Mouse (Mus musculus) mature B cell (primary cell): ENCODE data around the gene Man1a2.

Source experiments
- in situ Hi-C: fragments of 300-500 bp; cut with MboI; formaldehyde crosslinking; loops from 2 replicates; pipeline ENCODE4 v1.14.3; 2019

The Man1a2 gene

DNA sequence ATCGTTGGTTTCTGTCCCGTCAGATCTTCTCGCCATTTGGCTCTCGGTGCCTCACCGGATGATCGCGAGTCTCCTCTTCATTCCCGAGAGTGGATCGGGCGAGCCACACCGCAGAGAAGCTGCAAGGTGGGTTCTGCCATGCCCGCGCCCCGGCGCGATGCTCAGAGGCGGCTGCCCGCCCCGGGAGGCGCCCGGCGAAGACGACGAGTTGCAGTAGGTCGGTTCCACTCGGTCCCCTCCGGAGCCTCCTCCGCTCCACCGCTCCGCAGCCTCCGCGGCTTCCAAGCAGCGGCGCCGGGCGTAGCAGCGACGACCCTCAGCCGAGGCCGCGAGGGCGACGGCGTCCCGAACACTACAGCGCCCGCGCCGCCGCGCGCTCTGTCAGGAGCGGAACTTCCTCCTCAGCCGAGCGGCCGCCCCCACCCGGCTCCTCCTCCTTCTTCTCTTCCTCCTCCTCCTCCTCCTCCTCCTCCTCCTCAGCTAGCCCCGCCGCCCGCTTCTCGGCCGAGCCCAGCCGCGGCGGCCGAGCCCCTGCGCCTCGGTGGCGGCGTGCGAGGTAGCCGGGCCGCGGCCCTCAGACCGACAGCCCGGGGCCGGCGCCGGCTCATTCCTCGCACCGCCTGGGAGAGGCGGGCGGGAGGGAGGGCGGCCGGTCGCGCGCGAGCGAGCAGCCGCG, at the start of gene Man1a2:
Gene Man1a2 (minus strand): TSS at position 417 of the 676 bp plus-strand sequence.
- in situ Hi-C loops = loop anchor here (25.0 kb wide), 1 partner anchor 602 kb away; the partner anchor contains the start of gene Cd2

DNA sequence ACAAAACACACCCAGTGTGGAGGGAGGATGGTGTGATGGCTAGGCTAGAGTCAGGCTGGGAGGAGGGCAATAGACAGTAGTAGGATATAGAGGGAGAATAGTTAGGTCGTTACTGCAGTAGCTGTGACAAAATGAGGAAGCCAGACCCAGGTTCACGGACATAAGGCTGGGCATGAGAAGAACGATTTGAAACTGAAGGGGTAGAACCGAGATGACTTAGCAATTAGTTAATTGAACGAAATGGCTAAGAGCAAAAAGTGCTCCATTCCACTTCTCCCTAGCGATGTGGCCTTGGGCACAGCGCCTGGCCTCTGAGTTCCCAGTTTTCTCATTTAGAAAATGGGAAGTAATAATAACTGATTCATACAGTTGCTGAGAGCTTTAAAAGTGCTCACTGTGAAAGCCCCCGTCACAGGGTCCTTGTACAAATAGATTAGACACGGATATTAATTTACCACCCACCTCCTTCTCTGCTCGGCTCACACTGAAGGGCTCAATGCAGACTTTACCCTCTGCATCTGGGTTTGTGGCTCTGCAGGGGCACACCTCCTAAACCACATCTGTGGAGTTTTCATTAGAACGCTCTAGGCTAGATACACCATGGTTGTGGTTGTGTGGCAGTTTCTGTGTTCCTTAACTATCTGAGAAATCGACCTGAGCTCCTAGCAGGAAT, 49.3 kb upstream of the Man1a2 start:
- in situ Hi-C loops = no loop called here

DNA sequence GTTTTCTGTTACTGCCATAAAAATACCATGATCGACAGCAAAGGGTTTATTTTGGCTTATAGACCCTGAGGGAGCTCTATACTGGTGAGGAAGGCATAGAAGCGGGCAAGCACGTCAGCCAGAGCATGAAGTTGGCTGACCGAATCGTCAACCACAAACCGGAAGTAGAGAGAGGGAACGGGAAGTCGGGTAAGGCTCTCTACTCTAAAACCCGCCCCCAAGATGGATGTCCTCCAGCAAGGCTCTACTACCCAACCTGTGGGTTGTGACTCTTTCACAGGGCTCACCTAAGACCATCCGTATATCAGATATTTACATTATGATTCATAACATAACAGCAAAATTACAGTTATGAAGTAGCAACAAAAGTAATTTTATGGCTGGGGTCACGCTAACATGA, 46.6 kb upstream of the Man1a2 start:
- in situ Hi-C loops = no loop called here

DNA sequence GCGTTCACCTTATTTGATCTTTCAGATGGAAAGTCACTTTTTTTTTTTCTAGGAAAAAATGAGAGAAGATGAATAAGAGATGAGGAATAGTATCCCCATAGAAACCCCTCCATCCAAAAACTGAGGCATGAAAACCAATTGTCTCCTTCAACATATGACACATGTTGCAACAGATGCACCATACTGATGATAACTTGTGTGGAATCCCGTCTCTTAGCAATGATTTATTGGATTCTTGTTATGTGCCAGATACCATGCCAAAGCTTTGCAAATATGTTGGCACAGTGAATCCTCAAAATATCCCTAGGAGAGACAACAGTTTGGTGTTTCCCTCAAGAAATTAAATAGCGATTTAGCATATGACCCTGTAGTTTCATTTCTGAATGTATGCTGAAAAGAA, 46.0 kb upstream of the Man1a2 start:
- in situ Hi-C loops = no loop called here

DNA sequence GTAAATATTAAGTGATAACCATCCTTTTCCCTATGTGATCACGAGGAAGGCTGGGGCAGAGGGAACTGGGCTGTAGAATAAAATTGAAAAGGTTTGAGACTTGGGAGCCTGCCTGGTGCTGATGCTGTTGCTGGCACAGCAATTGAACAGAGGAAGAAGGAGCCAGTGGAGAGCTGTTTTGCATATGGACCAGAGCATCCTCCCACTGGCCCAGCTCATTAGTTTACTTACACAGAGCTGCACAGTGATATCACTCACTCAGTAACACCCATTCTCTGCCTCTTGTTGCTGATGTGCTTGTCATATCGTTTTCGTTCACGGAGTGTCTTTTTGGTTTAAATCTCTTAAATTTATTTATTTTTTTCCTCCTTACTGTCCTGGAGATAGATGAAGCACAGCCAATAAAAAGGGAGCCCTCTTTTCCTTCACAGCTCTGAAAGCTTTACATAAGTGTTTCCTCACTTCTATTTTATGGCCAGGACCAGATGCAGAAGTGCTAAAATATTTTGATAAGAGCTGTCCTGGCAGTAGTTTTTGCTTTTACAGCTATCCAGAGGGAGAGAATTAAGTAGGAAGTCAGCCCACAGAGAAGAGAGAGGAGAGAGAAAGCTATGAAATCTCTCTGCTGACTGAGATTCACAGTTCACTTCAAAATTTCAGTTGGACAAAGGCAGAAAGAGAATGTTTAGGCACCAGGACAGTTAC, 42.9 kb upstream of the Man1a2 start:
- in situ Hi-C loops = no loop called here

DNA sequence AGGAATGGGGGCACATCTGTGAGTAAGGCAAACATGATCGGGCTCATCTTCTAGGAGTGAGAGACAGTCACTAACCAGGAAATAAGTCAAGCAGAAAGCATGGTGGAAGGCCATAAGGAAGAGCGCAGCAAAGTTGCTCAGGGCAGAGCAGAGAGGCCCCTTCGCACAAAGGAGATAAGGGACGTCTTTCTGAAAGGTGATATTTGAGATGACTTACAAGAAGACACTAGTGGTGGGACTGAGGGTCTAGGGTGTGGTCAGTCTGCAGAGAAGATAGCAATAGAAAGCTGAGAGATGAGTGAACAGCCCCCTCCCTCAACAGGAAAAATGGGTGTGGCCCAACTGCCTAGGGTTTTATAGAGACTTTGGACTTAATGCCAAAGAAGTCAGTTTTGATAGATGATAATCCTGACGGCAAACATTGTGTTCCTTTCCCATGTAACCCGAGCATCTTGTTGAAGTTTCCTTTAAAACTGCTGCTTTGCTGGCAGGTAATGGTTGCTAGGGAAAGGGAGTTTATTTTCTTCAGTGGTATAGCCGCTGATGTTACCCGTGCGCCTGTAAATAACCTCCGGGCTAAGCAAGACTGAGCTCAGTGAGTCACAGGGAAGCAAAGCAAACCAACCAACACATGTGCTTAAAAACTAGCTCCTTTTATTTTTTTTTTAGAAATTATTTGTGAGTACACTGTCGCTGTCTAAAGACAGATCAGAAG, 40.8 kb upstream of the Man1a2 start:
- in situ Hi-C loops = no loop called here

DNA sequence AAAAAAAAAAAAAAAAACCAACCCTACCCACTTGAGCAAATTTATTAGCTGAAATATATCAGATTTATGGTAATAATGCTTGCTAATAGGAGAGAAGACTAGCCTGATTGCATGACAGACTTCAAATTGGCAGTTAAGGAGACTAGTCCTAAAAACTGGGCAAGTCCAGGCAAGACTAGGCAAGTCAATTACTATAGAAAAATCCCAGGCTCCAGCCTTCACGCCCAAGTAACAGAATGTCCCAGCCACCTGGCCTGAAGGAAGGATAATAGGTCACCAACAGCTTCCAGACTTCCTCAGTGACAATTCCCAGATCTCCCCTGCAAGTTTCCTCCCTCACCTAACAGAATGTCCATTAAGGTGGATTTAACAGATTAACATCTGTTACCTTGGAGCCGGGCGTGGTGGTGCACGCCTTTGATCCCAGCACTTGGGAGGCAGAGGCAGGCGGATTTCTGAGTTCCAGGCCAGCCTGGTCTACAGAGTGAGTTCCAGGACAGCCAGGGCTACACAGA, 35.5 kb upstream of the Man1a2 start:
- in situ Hi-C loops = no loop called here

DNA sequence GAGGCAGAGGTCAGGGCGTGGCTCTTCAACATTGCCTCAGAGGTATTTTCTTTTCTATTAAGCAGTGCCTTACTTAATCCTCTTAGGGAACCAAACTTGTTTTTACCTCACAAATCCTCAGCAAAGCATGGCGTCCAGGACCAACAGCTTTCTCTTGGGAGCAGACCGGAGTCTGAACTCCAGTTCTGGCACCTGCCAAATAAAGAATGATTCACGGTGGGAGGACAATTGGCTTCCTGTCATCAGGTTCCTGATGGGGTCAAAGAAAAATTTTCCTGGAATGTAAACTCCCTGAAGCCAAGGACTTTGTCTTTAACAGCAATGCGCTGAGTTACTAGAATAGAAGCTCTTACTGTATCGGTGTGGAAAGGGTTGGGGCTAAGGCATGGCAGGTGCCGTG, 30.9 kb upstream of the Man1a2 start:
- in situ Hi-C loops = no loop called here

DNA sequence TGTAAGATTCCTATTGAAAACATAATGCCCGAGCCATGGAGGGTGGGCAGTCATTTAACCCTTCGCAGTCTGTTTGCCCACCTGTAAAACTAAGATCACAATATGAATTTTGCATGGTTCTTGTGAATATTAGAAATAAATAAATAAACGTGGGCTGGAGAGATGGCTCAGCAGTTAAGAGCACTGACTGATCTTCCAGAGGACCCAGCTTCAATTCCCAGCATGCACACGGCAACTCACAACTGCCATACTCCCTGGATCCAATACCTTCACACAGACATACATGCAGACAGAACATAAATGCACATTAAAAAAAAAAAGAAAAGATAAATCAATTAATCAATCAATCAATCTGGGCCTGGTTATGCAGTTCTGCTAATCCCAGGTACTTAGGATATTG, 30.1 kb upstream of the Man1a2 start:
- in situ Hi-C loops = no loop called here

DNA sequence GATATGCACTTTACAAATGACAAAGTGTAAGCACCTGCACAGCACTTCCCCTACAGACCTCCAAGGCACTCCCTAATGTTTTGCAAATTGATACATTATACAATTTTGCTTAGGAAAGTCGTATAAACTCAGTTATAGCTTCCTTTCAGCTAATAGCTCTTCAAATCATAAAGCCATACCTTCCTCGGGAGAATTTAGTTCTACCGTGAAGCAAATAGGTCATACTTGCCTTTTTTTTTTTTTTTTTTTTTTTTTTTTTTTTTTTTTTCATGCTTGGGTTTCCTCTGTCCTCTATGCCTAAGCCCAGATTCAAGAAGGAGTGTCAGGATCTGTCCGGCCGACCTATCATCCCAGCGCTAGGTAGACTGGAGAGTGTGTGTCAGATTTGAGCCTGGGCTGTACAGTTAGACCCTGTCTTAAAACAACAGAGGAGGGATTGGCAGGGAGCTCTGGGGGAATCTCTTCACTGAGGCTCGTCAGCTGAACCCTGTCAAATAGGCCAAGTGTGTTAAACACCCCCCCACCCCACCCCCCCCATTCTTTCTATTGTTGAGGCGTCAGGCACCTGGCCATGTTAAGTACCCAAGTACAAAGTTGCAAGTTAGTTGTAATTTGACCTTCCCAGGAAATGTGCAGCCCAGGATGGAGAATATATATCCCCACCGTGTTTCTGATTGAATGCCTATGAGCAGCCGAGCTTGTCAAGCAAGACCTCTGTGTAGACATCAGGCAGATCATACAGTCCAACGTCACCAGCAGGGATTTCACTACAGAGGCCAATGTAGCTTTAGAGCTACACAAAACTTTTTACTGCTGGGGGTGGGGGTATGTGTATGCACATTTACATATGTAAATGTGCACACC, 28.1 kb upstream of the Man1a2 start:
- in situ Hi-C loops = no loop called here

DNA sequence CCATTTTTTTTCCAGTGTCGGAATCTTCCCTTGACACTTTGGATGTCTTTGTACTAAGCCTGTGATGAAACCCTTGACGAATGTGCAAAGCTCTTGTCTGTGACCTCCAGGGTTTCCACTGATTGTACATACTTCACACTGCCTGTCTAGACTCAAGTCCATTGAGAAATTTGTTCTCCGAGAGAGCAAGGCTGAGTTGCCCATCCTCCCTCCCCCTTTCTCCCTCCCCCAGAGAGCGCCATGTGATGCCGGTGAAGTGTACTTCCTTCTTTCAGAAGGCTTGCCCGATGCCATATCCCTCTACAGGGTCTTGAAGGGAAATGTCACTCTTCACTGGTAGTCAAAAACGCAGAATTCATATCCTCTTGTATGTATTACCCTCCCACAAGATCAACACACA, 26.8 kb upstream of the Man1a2 start:
- in situ Hi-C loops = no loop called here

DNA sequence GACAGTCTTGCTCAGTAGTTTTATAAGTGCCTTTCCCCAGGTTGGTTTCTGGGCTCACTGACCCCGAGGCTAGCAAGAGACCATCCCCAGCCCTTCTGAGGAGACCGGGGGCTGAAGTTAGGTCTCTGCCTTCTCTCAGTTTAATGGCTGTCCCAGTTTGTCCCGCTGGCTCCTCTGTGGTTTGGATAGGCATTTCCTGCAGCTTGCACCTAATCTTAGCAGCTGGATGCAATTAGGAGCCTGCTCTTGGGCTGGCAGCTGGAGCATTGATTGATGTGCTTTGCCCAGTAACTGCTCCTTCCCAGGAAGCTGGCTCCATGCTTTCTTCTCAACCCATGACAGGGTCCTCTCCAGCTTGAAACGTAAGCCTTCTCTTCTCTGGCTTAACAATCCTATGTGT, 26.2 kb upstream of the Man1a2 start:
- in situ Hi-C loops = no loop called here

DNA sequence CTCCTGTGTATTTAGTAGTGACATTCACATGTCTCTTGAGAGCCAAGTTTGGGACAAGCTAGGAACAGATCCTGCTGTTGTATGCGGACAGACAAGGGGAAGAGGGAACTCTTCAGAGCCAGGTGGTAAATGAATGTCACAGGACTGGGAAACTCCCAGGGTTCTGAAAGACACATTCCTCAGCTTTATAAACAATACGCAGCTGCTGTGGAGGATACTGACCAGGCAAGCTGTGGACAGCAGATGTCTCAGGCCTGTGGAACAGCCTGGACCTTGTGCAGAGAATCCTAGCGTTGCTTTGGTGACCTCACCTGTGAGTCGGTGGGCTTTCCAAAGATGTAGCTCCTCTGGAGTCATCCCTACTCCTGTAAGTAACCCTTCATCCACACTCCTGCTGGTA, 21.8 kb upstream of the Man1a2 start:
- in situ Hi-C loops = no loop called here

DNA sequence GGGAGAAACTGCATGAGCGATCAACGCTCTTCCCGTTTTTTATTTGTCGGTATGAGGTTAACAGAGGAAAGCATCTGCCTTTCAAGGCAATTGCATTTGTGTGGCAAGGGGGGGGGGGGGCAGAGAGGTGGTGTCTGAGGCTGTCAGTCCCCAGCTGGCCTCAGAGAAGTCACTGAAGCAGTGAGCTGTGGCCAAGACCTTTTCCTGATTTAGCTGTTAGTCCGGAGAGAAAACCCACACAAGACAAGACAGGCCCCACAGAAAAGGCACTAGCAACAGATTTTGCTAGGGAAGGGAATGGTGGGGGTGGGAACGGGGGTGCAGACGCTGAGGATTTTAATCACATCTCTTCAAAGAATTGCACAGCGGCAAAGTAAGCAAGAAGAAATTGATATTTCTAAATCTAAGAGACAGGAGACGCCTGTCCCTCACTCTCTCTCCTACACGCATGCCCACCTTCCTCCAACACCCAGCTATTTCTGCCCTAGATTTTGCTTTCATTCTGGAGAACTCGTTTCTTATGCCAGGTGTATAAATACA, 19.9 kb upstream of the Man1a2 start:
- in situ Hi-C loops = no loop called here

DNA sequence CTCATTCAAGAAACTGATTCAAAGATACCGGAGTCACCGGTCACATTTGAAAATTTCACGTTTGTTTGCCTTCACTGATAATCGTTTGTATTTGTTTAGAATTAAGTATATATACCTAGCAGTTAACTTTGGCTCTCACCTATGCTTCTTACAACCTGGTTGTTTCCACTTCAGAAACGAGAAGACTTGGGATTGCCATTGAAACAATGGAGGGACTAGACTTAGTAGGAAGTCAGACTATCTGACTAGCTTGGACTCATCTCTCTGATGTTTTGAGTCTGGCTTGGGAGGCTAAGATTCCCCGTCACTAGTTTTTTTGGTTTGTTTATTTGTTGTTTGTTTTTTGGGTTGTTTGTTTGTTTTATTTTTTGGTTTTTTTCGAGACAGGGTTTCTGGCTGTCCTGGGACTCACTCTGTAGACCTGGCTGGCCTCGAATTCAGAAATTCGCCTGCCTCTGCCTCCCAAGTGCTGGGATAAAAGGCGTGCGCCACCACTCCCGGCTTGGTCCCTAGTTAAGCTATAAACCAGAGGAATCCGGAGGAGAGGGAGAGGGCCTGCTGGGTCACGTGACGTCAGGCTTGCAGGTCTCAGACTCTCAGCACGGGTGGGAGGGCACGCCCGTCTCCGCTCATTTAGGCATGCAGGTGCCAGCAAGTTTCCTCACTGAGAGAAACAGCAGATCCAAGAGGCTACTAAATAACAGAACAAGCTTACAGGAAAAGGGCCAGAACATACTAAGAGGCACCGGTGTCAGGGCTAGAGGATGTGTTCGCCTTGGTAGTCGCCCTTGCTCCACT, 18.7 kb upstream of the Man1a2 start:
- in situ Hi-C loops = no loop called here

DNA sequence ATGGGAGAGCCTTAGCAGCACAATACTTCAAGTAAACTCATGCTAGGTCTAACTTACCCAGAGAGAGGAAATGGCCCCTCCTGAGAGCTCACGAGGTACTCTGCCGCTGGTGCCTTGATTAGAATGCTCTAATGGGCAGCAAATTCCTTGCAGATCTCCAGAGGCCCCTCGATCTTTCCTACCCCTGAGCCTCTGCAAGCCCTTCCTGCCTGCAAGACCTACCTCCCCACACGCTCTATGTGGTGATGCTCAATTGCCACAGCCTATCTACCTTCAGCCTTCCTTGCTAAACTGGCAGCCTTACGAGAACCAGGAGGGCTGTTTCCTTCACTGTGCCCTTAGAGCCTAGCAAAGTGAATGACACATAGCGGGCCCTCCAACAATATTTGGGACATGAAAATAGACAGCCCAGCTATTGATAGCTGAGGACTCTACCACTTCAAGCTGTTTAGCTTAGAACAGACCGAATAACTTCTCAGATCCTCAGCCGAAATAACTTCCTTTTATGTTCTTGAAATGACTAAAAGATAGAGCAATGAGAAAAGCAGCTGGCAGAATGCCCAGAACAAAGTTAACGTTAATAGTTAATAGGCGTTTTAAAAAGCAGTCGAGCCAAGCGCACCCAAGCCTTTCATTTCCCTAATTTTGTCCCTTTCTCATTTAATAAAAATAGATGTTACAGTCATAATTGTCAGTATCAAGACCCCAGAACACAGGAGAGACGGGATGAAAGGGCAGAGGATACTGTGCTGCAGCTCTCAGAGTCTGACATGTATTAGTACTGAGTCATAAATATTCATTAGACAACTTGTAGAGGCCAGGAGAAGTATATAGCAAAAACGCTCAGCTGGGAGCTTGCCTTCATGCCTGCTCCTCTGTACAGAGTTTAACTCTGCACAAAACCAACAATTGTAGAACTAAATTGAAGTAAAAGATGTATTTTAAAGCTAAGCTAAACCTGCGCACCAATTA, 17.9 kb upstream of the Man1a2 start:
- in situ Hi-C loops = no loop called here

DNA sequence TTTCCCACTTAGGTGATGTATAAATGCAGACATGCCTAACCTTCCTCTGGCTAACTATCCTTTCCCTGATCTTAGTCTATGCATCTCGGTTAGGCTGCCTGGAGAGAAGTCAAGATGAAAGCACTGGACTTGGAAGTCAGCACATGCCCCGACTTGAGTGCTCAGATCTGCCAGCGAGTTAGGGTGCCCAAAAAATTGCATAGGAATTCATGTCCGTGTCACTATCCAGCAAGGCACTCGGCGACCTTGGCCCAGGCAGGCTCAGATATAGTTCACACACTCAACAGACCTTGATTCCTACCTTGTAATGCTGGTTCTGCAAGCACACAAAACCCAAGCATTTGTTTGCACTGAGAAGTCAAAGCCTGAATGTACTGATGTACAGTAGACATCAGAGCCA, 3.4 kb upstream of the Man1a2 start:
- in situ Hi-C loops = loop anchor here (25.0 kb wide), 1 partner anchor 599 kb away; the partner anchor contains the start of gene Cd2

DNA sequence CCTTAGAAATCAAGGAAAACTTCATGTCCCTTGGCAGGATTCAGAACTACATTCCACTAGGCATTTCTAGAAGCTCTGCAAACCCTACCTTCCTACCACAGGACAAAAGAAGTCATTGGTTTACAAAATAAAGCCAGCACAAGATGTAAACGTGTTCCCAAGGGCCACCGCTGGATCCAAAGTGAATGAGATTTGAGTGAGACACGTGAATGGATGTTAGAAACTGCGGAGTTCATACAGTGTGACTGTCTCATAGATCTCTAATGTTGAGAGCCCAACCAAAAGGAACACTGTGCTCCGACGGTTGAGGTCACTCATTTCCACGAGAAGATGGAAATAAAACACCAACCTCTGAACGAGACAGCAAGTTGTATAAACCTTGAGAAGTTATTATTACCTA, 1.5 kb upstream of the Man1a2 start:
- in situ Hi-C loops = loop anchor here (25.0 kb wide), 1 partner anchor 601 kb away; the partner anchor contains the start of gene Cd2
